Mouse (Mus musculus): ENCODE measurements around the gene Scd3.

GRCm38 (mm10) chr19:44231608-44232151, 28.6 kb downstream of the Scd3 start:
- no peak for TF ChIP-seq CTCF (conservative IDR thresholded peaks at IDR 0.05; ENCODE audit: low read length)
- TF ChIP-seq POU5F1 (IDR thresholded peaks at IDR 0.05; ENCODE audit: borderline replicate concordance, low read length), result no peak
